Mouse (Mus musculus) limb, embryonic 10.5 days (tissue): ENCODE results near the gene Letm1. TPM values are rescaled to one million over a fixed set of nuclear protein-coding genes. Genes with fewer than 3 reads are reported as not detected.
A peak's percentile ranks its signal among the peaks of the same experiment; 100 is the strongest.

Experiments
- DNase-seq: peaks from one replicate; pipeline ENCODE4 v3.0.0-alpha.2; 2017; ENCODE audit warnings: low spot score
- H3K27ac ChIP-seq: fragments of 300-500 bp; sonication (generic); 2 replicates; pipeline ENCODE4 v1.5.1; 2016; ENCODE audit warnings: mild to moderate bottlenecking
- H3K27me3 ChIP-seq: fragments of 300-500 bp; sonication (generic); 2 replicates; pipeline ENCODE4 v1.6.1; 2016; ENCODE audit warnings: low read depth, mild to moderate bottlenecking; ENCODE audit not compliant: poor library complexity, severe bottlenecking
- H3K36me3 ChIP-seq: fragments of 300-500 bp; sonication (generic); 2 replicates; pipeline ENCODE4 v1.6.1; 2016; ENCODE audit warnings: mild to moderate bottlenecking, moderate library complexity
- H3K4me1 ChIP-seq: fragments of 300-500 bp; sonication (generic); 2 replicates; pipeline ENCODE4 v1.6.1; 2016
- H3K4me3 ChIP-seq: fragments of 300-500 bp; sonication (generic); 2 replicates; pipeline ENCODE4 v1.5.1; 2016; ENCODE audit warnings: mild to moderate bottlenecking, moderate library complexity
- H3K9me3 ChIP-seq: fragments of 300-500 bp; sonication (generic); replicated peaks from 2 replicates; pipeline ENCODE4 v1.6.1; 2016; ENCODE audit warnings: mild to moderate bottlenecking
- WGBS: fragments of 180-500 bp; shearing (Covaris S2); methylation state at CpG from one replicate; pipeline ENCODE4 v1.1.7; 2016; 5-methylcytosine and 5-hydroxymethylcytosine counted together
- polyA plus RNA-seq: library from polyadenylated mRNA; unstranded; fragments of >200 nt; fragmentation: Nextera tagmentation; extraction: Ambion mirVana; gene quantifications from 2 replicates; pipeline ENCODE4 v1.2.1, GENCODE M21; 2016

Letm1 gene
- polyA plus RNA-seq, result 65.0 and 66.8 TPM in 2 replicates

DNA sequence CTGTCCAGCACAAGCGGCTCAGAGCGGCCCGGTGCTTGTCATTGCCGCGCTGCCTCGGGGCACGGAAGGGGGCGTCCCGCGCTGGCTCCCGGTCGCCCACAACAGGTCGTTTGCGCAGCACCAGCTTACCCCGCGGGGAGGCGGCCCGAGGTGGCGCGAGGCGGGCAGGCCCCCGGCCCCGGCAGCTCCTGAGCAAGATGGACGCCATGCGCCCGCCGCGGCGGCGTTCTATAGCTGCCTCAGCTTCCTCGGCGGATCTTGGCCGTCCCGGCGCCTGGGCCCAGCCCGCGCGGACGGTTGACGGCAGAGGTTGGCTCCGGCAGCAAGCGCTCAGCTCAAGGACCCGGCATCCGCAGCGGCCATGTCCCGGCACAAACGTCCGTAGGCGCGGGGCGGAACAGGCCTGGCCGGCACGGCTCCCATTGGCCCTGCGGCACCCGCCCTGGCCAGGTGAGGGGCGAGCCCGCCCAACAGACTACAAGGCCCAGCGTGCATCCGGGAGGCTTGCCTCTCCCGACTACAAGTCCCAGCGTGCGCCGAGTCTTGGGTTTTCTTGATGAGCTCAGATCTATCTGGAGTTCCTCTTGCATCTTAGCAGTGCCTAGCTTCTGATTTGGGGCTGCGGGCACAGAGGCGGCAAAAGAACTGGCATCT is at the start of gene Letm1:
Letm1 (minus strand) TSS at position 473 of the 654 bp plus-strand sequence.
- Histone ChIP-seq H3K9me3 (no peaks in the 10 kb centered on the region), H3K4me3 (peak within 1 kb of the TSS; percentile 82), H3K27me3 (no peaks in the 10 kb centered on the region), H3K36me3 (peaks cover 12% of the 10 kb centered on the region), H3K4me1 (peaks cover 18% of the 10 kb centered on the region), H3K27ac (peak within 1 kb of the TSS; percentile 91)
- WGBS, result under 1% methylated on average over 65 of the region's 65 CpGs
- DNase-seq, result peak; percentile 94

DNA sequence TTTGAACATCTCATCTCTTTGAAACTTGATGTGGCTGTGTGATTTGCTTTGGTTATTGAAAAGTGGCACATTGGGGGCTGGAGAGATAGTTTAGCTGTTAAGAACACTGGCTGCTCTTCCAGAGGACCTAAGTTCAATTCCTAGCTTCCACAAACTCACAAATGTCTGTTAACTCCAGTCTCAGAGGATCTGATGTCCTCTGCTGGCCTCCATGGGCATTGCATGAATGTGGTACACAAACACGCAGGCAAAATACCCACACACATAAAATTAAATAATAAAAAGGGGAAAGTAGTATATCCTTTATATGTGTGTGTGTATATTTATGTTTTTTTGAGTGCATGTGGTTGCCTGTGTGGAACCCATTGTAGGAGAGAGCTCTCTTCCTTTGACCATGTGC is 48.2 kb upstream of the Letm1 start:
- Histone ChIP-seq H3K4me1 (no peaks in the 10 kb centered on the region), H3K4me3 (no peak overlapping the region), H3K36me3 (peaks cover 39% of the 10 kb centered on the region), H3K27ac (no peak overlapping the region), H3K9me3 (no peaks in the 10 kb centered on the region), H3K27me3 (no peaks in the 10 kb centered on the region)
- DNase-seq, result no peak
- WGBS, result 75% methylated on average over 1 of the region's 1 CpGs

DNA sequence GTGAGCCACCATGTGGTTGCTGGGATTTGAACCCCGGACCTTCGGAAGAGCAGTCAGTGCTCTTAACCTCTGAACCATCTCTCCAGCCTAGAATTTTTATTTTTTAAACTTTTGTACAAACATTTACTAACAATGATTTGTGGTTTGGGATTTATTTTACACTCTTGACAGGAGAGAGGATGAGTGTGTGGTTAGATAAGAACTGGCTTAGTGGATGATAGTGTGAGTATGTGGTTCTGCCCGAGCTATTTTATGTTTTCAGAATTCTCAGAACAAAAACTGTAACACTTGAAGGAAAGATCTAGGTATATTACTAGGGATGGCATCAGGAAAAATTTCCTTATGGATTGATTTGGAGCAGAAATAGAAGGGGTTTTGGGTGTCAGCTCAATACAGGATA is 47.3 kb upstream of the Letm1 start:
- Histone ChIP-seq H3K4me1 (no peaks in the 10 kb centered on the region), H3K36me3 (peaks cover 48% of the 10 kb centered on the region), H3K27me3 (no peaks in the 10 kb centered on the region), H3K4me3 (no peak overlapping the region), H3K9me3 (no peaks in the 10 kb centered on the region), H3K27ac (no peak overlapping the region)
- 96% methylated on average over 3 of the region's 3 CpGs for WGBS
- DNase-seq, result no peak

DNA sequence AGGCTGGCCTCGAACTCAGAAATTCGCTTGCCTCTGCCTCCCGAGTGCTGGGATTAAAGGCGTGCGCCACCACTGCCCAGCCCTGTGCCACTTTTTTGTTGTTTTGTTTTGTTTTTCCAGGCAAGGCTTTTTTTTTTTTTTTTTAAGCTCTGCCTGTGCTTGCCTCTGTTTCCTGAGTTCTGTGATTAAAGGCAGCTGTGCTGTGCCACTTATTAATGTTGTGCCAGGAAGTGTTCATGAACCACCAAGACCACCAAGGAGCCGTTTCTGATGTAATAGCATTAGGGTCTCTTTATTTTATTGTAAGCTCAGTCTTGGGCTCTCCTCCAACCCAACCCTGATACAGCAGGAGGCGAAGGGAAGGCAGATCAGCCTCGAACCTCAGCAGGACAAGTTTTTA is 45.5 kb upstream of the Letm1 start:
- no peak overlapping the region for H3K4me3 ChIP-seq
- WGBS, result 83% methylated on average over 8 of the region's 8 CpGs
- no peak for DNase-seq
- peaks cover 51% of the 10 kb centered on the region for H3K36me3 ChIP-seq
- H3K27ac ChIP-seq, result no peak overlapping the region
- peaks cover 14% of the 10 kb centered on the region for H3K4me1 ChIP-seq
- no peaks in the 10 kb centered on the region for H3K27me3 ChIP-seq
- H3K9me3 ChIP-seq, result no peaks in the 10 kb centered on the region

DNA sequence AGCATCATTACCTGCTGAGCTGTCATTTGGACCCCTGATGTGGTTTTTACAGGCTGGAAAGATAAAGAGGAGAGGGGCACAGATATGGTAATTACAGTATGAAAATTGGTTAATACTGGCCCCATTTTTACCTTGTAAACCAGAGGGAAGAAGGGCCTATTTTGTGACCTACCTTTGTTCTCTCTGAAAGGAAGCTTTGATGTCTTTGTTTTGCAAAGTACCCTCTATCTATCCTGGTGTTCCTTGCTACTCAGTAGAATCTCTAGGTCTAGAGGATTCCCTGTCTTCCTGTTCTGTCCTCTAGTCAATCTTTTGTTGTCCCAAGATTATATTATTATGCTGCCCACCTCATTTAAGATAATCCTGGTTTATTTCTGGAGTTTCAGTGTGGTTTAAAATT is 43.4 kb upstream of the Letm1 start:
- DNase-seq, result no peak
- H3K4me3 ChIP-seq, result no peak overlapping the region
- no peaks in the 10 kb centered on the region for H3K9me3 ChIP-seq
- no peak overlapping the region for H3K27ac ChIP-seq
- H3K4me1 ChIP-seq, result peaks cover 28% of the 10 kb centered on the region
- no peaks in the 10 kb centered on the region for H3K27me3 ChIP-seq
- H3K36me3 ChIP-seq, result peaks cover 37% of the 10 kb centered on the region

DNA sequence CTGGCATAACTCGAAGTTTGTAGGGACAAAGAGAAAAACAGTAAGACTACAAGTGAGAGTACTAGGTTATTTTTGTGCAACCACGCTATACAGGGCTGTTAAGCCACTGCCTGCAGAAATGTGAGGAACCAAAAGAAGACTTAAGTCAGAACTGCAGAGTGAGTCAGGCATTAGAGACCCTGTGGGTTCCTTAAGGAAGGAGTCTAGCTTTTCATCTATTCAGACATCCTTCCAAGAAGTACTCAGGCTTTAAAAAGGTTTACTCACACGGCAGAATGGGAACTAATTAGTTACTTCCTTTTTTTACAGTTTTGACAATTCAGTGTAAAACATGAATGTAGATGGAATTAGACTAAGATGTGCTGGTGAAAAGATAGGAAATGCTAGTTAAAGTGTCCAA is 39.8 kb upstream of the Letm1 start:
- DNase-seq, result no peak
- Histone ChIP-seq H3K27me3 (no peaks in the 10 kb centered on the region), H3K27ac (no peak overlapping the region), H3K36me3 (peaks cover 24% of the 10 kb centered on the region), H3K9me3 (no peaks in the 10 kb centered on the region), H3K4me3 (peak overlapping the region; percentile 84), H3K4me1 (peaks cover 48% of the 10 kb centered on the region)
- 53% methylated on average over 3 of the region's 3 CpGs for whole genome bisulfite sequencing

DNA sequence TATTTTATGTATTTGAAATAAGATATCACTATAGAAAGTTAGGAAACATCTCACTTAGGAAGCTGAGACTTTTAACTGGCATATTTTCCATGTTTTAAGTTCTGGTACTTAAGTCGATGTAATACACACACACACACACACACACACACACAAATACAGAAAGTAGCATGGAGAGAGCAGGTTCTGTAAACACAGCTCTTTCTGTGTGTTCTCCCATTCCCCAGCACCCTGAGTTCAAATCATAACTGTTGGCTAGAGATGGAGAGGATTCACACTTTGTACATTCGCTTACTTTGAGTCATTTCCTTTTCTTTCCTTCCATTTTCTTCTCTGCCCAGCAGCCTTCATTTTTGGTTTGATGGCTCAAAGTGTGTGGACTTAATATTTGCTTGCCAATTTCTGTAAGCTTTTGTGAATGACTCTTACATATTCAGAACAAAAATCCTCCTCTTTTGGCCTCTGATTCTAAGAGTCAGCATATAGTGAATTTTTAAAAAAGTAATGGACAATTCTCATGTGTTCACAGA is 39.3 kb upstream of the Letm1 start:
- Histone ChIP-seq H3K9me3 (no peaks in the 10 kb centered on the region), H3K27me3 (no peaks in the 10 kb centered on the region), H3K27ac (0 out of 2 replicates have a peak overlapping the region, but pooled peaks have one; percentile 28), H3K4me1 (peaks cover 48% of the 10 kb centered on the region), H3K36me3 (peaks cover 24% of the 10 kb centered on the region), H3K4me3 (peak overlapping the region; percentile 84)
- no peak for DNase-seq
- 56% methylated on average over 2 of the region's 2 CpGs for WGBS

DNA sequence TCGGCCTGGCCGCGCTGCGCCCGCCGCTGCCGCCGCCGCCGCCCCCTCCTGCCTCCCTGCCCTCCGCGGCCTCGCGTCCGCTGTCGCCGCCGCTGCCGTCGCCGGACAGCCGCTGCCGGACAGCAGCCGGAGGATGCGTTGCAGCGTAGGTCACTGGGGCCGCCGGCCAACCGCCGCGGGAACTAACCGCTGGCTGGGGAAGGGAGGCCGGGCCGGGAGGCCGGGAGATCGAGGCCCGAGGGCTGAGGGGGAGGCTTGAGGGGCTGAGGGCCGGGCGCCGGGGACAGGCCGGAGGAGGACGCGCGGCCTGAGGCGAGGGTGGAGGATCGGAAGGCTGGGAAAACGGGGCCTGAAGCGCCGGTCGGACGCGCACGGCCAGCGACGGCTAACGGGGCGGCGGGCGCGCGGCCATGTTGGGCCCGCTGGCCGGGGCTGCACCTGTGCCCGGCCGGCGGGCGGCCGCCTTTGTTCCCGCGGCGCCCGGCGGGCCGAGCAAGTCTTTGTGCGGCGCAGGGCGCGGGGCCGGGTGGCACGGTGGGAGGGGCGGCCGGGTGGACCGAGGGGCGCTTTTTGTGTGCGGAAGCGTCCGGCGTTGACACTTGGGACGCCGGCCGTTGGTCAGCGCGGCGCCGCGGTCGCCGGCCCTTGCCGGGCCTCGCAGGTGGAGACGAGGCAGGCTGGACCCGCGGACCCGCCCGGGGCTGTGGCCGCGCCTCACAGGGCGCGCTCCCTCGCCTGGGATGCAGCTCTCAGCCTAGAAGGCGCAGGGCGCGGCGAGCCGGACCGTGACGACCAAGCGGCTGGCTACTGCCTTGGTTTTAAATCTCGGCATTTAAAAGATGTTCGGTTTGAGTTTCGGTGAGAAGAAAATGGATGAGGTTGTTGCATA is 38.4 kb upstream of the Letm1 start:
- Histone ChIP-seq H3K36me3 (peaks cover 20% of the 10 kb centered on the region), H3K9me3 (no peaks in the 10 kb centered on the region), H3K27me3 (no peaks in the 10 kb centered on the region), H3K4me1 (peaks cover 48% of the 10 kb centered on the region), H3K4me3 (peak overlapping the region; percentile 84), H3K27ac (peak overlapping the region; percentile 97)
- DNase-seq, result peak; percentile 79
- under 1% methylated on average over 119 of the region's 121 CpGs for WGBS

DNA sequence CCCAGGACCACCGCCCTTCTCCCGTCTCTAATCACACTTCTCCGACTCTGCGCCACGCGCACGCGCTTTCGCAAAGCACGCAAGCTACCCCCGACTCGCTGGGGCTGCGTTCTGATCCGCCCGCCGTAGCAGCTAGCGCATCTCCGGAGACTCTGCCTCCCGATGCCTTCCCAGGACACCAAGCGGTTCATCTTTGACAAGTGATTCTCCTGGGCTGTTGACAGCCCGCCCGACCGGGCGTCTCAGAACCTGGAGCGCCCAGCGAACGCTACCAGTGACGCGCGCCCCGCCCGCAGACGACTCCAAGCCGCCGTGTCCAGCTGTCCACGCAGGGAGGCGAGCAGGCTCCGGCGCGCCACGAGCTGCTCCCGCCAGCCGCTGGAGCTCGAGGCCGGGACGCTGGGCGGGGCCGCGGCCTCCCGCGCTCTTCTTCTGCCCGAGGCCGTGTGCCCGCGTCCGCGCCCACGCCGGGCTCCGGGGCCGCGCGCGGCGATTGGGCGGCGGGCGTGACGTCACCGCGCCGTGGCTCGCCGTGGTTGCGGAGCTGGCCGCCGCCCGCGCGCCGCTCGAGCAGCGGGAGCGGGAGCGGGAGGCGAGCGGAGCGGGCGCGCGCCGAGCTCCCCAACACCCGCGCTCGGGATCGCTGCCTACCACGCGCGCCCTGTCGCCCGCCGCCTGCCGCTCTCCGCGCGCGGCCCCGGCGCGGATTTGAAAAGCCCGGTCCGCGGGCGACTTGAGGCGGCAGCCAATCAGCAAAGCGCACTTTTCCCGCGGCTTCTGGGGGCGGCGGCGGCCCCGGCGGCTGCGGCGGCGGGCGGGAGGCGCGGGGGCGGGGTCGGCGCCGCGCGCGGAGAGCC is 37.5 kb upstream of the Letm1 start, which contains the start of gene Nsd2:
Nsd2 (plus strand) TSS at position 850 of the 857 bp plus-strand sequence.
- peaks cover 11% of the 10 kb centered on the region for H3K36me3 ChIP-seq
- DNase-seq, result peak; percentile 88
- H3K9me3 ChIP-seq, result no peaks in the 10 kb centered on the region
- peak within 1 kb of the TSS; percentile 97 for H3K27ac ChIP-seq
- peaks cover 48% of the 10 kb centered on the region for H3K4me1 ChIP-seq
- peak within 1 kb of the TSS; percentile 84 for H3K4me3 ChIP-seq
- WGBS, result 2% methylated on average over 120 of the region's 136 CpGs
- H3K27me3 ChIP-seq, result no peaks in the 10 kb centered on the region

DNA sequence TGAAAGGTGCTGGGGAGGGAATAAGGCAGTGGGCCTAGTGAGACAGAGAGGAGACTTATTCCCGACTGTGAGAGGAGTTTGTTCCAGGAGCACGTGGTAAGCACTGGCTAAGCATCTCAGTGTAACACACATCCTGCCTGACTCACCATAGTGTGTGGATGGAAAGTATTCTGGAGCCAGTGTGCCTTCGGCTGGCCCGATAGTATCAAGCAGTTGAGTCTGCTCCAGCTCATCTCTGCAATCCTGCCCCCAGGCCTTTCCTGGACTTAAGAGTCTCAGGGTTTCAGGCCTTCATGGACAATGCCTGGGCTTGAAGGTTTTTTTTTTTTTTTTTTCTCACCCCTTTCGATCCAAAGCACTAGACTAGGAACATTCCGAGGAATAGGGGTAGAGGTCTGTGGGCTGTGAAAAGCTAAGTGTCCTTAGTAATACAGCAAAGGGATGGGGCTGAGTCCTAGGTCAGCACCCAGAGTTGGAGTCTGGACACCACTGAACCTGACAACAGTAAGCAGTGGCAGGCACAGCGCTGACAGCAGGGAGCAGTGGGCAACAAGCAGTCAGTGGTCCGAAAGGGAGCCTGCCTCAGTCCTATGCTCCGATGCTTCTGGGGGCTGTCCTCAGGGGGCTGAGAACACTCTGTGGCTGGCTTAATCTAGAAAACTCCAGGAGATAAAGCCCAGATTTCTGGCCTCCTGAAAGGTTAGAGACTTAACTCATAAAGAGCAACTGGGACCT is 36.7 kb upstream of the Letm1 start:
- DNase-seq, result peak; percentile 33
- Histone ChIP-seq H3K4me3 (peak overlapping the region; percentile 84), H3K27me3 (no peaks in the 10 kb centered on the region), H3K9me3 (no peaks in the 10 kb centered on the region), H3K27ac (peak overlapping the region; percentile 97), H3K4me1 (peaks cover 44% of the 10 kb centered on the region), H3K36me3 (peaks cover 3% of the 10 kb centered on the region)
- 32% methylated on average over 9 of the region's 9 CpGs for WGBS

DNA sequence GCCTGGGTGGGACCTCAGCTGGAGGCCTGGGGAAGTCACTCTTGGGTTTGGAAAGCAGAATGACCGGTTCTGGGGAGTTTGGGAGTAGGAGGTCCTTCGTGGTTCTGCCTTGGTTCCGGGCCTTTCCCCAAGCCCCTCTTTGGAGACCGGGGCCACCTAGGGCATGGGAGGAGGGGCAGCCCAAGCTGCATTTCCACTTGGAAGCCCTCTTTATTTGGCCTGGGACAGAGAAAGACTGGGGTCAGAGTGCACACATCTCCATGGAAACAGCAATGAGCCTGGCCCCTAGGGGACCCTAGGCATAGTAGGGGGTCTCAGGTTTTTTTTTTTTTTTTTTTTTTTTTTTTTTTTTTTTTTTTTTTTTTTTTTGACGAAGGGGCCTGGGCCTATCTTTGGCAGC is 35.5 kb upstream of the Letm1 start:
- H3K27ac ChIP-seq, result peak overlapping the region; percentile 61
- peaks cover 34% of the 10 kb centered on the region for H3K4me1 ChIP-seq
- no peak for DNase-seq
- H3K4me3 ChIP-seq, result no peak overlapping the region
- 40% methylated on average over 5 of the region's 5 CpGs for WGBS
- no peaks in the 10 kb centered on the region for H3K36me3 ChIP-seq
- H3K27me3 ChIP-seq, result no peaks in the 10 kb centered on the region
- H3K9me3 ChIP-seq, result no peaks in the 10 kb centered on the region
